Mouse (Mus musculus) G1E (cell line): Measurements from ENCODE around the gene Casr.

Experiments
- CTCF ChIP-seq: IDR thresholded peaks from 2 replicates; pipeline ENCODE4 v1.5.1; 2012; ENCODE audit warnings: low read depth, low read length, inconsistent platforms, mixed read lengths
- GATA1 ChIP-seq: IDR thresholded peaks from 2 replicates; pipeline ENCODE4 v1.6.1; 2012; ENCODE audit warnings: borderline replicate concordance, low read length, inconsistent platforms, mixed read lengths
- TAL1 ChIP-seq: conservative IDR thresholded peaks from 2 replicates; pipeline ENCODE4 v1.6.1; 2012; ENCODE audit warnings: low read depth, low read length, inconsistent platforms, mixed read lengths

DNA sequence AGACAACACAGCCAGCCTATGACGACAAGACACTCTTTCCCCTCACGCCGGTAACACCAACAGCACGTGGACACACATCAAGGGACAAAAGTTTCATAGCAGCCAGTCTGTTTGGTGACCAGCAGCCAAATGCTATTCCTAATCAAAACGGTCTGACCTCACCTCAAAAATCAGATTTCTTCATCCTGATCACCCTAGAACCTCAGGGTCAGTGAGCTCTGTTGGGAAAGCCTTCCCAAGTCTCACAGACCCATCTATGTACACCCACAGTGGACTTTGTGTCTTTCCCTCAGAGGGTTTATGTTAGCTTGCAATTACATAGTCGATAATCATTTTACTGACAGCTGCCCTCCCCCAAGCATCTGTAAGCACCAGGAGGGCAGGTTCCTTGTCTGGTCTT lies 2.4 kb downstream of the Casr start:
- TF ChIP-seq CTCF (no peak), GATA1 (no peak), TAL1 (no peak)
